Mouse (Mus musculus) liver, adult 2 months (tissue): ENCODE measurements at regions not wholly inside any gene's neighbourhood (a gene's known extent, or its start where the extent isn't known, plus 50 kb on each side); places are given as distances from the start of the nearest gene placed in this dataset.

Experiments used
- CTCF ChIP-seq: fragments of 200-500 bp; IDR thresholded peaks from 2 replicates; pipeline ENCODE4 v1.5.1; 2011; ENCODE audit warnings: low read depth, low read length, control low read depth
- POLR2A ChIP-seq: fragments of 200-500 bp; IDR thresholded peaks from 2 replicates; pipeline ENCODE4 v1.6.1; 2011; ENCODE audit warnings: low read length, control low read depth; ENCODE audit not compliant: insufficient read depth; ENCODE audit errors: extremely low read depth

DNA sequence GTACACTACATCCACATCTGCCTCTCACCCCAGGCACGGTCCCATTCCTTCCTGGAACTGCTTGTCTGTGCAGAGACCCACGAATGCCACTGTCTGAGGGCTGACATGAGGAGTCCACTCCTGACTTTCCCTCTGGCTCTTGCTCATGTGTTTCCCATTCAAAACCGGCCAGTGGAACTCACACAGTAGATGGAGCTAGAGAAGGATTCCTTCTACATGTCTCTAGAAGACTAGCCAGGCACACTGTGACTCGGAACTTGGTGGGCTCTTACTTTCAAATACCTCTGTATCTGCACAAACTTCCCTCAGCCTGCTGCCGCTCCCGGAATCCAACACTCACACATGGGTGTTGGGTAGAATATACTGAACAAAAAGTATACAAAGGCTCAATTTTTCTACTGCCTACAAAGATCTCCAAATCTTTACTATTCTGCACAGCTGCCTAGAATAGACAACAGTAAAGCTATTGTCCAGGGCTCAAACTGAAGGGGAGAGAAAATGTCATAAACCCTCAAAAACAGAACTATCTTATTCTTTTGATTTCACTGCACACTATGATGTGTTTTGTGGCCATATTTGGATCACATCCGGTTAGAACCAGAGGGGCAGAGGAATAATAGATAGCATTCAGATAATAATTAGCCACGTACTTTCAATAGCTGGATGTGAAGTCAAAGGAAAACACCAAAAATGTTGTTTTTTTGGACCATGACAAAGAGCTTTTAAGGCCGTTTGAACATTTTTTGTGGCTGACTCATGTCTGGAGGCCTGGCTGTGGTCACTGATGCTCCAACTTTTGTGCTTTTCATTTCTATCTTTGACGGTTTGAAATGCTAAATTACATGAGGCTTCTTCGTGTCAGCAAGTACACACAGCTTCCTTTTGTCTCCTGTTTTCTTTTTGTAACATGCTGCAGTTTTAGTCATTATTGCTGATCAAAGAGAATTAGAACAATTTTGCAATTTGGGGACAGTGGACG lies 164.3 kb upstream of the Foxd3 start:
- TF ChIP-seq POLR2A: no peak
- no peak for TF ChIP-seq CTCF
